Mouse (Mus musculus): Measurements from ENCODE around the gene Cntnap1. TPM values are rescaled to one million over a fixed set of nuclear protein-coding genes. Genes with fewer than 3 reads are reported as not detected.
A peak's percentile ranks its signal among the peaks of the same experiment; 100 is the strongest.
"Not testable (repeated sequence)": the region's sequence is repeated elsewhere in the genome, so short reads cannot be mapped to it uniquely, and the experiment has no call there.

Cntnap1 gene
- total RNA-seq, 1 experiment from 2014 or later: 9.1 TPM

DNA sequence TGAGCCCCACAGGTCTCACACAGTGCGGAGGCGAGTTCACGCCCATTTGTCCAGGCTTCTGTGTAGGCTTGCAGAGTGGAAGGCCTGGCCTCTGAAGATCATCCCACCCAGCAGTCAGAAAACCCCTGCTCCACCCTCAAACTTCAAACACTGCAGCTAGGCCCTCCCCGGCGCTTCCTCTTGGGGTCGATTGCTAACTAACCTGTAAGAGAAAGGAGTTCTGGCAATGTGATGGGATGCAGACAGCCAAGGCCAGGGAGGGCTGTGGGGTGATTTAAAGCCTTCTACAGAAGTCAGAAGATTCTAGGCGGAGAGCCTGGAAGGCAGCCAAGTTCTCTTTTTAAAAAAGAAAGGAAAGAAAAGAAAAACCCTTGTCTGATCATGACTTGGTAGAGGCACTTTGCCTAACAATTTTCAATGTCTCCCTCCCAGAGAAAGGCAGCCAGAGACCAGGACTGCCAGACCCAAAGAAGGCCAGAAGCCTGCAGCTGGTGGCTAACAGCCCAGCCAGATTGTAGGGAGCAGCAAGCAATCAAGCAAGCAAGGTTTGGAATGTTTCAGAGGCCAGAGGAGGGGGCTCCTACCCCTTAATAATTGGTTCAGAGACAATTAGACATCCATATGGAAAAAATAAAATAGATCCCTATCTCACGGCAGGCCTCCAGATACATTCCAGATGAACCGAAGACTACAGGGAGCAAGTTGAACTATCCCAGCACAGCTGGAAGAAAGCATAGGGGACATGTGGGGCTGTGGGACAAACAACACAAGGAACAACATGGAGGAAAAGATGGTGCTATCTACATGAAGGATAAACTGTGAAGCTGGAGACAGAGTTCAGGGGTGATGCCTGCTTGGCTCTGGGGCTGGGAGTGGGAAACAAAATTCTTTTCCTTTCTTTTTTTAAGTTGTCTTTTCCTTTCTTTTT is 20.9 kb upstream of the Cntnap1 start:
- DNase-seq: peak; percentile 38

DNA sequence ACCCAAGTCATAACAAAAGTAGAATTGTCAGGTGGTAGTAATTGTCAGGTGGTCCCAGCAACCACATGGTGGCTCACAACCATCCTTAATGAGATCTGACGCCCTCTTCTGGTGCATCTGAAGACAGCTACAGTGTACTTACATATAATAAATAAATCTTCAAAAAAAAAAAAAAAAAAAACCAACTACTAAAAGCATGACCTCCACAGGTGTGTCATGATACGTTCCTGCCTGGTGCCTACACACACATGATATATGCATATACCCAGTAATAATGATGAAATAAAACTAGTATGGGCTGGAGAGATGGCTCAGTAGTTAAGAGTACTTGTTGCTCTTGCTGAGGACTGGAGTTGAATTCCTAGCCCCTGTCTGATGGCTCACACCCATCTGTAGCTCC is 19.3 kb upstream of the Cntnap1 start:
- no peak for DNase-seq

DNA sequence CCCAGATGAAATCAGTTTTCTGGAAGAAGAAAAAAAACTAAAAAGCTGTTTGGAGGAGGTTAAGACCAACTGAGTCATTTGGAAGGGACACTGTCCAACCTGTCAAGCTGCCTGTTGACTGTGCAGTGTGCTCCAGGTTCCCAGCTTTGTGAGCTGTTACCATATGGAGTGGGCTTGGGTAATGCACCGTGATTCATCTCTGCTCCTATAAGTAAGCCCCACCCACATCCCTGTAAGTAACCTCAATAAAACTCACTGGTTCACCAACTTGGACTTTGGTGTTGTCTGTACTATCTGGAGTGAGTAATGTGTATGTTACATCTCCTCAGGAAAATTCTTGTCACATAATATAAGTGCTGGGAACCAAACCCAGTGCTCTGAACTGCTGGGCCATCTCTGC is 17.5 kb upstream of the Cntnap1 start:
- DNase-seq: no peak

DNA sequence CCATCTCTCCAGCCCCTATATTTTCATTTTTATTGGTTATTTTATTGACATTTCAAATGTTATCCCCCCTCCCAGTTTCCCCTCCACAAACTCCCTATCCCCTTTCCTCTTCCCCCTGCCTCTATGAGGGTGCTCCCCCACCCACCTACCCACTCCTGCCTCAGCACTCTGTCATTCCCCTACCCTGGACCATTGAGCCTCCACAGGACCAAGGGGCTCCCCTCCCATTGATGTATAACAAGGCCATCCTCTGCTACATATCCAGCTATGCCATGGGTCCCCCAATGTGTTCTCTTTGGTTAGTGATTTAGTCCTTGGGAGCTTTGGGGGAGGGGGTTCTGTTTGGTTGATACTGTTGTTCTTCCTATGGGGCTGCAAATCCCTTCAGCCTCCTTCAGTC is 15.7 kb upstream of the Cntnap1 start:
- DNase-seq: no peak

DNA sequence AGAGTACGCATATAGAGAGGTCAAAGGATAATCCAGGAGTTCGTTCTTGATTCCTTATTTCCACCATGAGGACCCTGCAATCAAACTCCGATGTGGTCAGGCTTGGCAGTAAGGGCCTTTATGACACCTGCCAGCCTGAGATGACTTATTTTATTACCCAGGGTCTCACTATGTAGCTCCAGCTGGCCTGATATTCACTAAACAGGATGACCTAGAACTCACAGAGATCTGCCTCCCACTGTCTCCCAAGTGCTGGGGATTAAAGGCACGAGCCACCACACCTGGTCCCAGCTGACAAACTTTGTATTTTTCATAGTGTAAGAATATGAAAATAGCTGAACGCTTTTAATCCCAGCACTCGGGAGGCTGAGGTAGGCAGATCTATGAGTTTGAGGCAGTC is 15.2 kb upstream of the Cntnap1 start:
- DNase-seq: no peak

DNA sequence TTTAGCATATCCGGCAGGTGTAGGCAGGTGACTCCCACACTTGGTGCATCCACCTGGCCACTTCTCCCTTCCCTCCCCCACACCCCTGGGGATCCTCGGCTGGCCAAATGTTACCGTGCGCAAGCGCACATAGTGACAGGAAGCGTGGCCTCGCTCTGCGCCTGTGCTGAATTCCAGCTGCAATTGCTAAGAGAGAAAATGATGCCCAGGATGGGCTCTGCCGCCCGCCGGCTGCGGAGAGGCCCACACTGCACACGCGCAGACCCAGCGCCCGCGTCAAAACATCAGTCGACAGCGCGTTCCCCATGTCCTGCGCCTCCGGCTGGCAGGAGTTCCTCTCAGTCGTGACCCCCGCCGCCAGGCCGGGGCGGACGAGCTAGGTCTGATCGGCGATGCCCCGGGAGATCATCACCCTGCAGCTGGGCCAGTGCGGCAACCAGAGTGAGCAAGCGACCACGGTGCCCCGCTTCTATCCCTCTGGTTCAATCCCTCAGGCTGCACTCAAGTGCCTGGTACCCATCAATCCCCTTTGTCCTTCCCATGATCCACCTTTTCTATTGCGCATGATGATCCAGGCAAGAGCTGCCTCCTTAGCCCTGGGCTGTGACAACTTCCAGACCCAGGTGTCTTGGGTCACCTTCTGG is 14.5 kb upstream of the Cntnap1 start, which contains the start of gene Tubg2:
Gene Tubg2, plus strand, starts transcription at position 180 of the 644 bp plus-strand sequence.
- peak; percentile 64 for DNase-seq

DNA sequence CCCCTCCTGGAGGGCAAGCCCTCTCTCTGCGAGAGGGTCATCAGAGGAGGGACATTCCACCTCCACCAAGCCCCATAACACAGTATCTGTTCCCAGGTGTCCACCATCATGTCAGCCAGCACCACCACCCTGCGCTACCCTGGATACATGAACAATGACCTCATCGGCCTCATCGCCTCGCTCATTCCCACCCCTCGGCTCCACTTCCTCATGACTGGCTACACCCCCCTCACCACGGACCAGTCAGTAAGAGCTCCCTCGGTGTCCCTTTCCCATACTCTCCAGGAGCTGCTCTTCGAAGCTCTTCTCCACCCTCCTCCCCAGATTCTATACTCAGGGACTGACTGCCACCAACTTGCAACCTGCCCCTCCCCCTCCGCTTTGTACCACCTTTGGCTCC is 10.2 kb upstream of the Cntnap1 start:
- DNase-seq: not testable (repeated sequence)

DNA sequence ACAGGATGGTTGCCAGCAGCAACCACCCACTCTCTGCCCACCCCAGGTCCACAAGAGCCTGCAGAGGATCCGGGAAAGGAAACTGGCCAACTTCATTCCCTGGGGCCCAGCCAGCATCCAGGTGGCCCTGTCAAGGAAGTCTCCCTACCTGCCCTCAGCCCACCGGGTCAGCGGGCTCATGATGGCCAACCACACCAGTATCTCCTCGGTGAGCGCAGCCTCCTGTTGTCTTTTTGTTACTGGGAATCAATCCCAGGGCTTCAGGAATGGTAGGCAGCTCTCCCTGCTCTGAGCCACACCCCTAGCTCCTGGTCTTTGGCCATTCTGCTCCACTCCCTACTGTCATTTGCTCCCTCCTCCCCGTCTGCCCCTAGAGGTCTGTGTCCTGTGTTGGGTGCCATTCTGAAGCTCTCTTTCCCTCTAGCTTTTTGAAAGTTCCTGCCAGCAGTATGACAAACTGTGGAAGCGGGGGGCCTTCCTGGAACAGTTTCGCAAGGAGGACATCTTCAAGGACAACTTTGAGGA is 9.3 kb upstream of the Cntnap1 start:
- not testable (repeated sequence) for DNase-seq

DNA sequence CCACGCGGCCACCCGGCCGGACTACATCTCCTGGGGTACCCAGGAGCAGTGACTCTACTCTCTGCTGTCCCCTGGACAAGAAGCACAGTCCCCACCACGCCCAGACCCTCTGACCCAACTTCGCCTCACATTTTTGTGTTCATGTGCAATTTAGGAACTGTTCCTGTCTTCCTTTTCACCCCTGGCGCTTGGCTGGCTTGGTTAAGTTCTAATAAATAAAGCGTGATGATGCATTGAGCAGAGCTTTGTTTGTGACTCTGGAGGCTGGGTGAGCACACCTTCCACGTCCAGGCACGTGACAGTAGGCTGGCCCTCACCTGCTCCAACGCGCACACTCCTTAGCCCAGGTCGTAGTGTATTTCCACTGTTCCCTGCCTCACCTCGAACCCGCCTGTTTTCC is 8.8 kb upstream of the Cntnap1 start:
- DNase-seq: no peak

DNA sequence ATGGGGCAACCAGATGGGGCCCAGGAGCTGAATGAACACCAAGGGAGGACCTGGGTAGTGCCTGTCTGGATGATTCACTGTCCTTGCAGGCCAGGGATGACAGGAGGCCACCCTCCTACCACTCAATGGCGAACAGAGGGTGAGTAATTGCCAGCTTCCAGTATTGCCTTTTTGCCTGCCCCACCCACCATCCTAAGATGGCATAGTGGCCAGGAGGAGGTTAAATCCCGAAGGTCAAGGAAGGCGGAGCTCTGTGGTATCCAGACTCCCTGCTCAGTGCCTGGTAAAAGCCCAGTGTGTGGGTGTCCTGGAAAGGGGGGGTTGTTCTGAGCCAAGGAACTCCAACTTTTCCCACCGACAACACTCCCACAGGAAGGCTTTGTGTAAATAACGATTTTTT is 8.0 kb upstream of the Cntnap1 start:
- no peak for DNase-seq

DNA sequence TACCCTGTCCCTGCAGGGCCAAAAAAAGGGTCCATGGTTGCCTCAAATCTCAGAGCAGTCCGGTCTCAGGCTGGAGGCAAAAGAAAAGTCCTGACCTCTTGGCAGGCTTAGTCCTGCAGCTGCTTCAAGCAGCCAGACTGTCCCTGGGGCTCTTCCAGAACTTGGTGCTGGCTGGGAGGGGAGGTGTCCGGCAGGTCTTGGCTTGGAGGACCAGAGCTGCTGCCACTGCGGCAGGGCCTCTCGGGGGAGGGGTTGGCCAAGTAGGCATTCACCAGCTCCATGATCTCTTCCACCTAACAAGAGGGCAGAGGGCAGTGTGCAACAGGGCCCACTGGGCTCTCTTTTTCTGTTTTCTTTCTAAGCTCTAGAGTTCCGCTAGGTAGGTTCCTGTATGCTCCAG is 7.6 kb upstream of the Cntnap1 start:
- peak; percentile 54 for DNase-seq

DNA sequence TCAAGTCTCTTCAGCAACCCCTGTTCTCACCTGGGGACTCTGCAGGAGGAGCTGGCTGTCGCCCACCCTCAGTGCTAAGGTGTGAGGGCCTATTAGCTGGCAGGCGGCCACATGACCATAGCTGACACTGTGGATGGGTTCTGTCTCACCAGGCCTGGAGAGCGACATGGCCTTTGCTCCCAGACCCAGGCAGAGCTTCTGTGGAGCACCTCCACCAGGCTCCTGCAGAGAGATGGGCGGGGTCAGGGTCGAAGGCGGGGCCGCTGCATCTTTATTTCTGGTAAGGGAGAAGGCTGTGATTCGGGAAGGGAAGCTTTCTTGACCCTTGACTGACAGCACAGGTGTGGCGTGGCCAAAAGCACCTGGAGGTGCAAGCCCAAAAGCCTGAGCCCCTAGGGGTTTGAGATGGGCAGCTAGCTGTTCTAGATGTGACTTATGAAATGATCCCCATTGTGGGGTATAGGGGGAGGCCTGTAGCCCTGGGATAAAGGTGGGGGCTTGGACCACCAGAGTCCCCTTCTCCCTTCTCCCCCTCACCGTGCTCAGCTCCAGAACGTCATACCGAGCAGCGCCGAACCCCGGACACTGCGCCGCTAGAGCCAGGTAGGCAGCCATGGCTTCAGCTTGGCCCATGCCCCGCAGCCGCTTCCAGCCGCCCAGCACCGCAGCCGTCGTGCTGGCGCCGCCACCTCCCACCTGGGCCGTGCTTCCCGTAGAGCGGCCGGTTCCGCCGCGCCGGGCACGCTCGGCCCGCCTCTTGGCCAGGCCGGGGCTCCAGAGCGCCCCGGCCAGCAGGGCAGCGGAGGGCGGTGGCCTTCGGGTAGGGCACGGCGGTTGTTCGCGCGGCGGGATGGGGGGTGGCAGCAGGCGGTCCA is 6.6 kb upstream of the Cntnap1 start:
- no peak for DNase-seq

DNA sequence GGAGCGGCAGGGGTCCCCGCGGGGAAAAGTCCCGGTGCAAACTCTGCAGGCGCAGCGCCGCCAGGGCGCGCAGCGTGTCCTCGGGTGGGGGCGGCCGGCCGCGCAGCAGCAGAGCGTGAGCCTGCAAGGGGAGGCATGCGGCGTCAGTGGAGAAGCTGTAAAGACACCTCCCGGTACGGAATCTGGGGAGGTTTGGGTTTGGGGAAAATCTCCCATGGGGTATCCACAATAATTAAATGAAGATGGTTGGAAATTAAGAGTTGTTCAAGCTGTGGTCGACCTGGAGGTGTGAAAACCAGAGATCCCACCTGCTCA is 6.0 kb upstream of the Cntnap1 start:
- DNase-seq: no peak

DNA sequence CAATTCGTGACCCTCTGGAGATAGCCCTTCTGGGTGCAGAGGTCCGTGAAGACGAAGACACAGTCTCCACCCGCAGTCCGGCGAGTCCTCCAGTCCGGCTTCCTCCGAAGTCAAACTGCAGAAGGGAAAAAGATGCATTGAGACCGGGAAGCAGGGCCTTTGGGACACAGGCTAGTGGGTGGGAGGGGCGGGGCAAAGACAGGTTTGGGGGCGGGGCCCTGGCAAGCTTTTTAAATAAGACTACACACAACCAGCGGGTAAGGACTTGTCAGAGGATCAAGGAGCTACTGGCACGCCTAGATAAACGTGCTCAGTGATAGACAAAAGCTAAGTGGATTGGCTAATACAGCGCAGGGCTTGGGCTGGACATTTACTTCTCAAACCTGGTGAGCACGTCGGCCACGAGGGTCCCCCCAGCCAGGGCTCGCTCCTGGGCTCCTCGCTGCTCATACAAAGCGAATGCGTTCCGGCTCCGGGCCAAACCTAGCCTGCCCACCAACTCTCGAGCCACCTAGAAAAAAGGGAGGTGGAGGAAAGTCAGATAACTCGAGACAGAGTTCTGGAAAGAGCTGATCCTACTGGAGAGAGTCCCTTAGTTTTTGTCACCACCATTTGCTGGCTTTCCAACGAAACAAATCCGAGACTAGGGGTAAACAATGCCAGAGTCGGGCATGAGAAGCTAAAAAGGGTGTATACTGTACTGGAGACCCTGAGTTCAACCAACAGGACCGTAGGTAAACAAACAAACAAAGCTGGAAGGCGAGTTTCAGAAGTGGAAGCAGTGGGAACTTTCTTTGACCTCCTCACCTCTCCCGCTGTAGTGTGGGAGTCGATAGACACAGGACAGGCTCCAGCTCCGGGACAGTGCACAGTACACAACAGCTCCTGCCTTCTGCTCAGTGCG is 5.4 kb upstream of the Cntnap1 start:
- DNase-seq: no peak

DNA sequence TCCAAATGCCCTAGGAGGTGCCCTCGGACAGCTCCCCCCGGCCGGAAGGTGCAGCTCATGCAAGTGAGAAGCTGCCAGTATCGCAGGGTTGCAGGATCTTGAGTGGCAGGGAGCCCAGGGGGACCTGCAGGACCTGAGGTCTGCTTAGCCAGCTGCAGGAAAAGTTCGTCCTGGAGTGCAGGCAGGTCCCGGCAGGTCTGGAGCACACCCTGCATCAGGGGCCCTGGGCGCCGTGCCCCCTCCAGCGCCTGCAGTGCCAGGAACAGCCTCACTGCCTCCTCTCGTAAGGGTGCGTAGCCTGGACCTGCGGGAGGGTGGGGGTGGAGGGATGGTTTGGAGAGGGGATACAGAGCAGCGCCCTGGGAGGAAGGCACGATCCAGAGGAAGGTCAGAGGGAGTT is 4.0 kb upstream of the Cntnap1 start:
- no peak for DNase-seq

DNA sequence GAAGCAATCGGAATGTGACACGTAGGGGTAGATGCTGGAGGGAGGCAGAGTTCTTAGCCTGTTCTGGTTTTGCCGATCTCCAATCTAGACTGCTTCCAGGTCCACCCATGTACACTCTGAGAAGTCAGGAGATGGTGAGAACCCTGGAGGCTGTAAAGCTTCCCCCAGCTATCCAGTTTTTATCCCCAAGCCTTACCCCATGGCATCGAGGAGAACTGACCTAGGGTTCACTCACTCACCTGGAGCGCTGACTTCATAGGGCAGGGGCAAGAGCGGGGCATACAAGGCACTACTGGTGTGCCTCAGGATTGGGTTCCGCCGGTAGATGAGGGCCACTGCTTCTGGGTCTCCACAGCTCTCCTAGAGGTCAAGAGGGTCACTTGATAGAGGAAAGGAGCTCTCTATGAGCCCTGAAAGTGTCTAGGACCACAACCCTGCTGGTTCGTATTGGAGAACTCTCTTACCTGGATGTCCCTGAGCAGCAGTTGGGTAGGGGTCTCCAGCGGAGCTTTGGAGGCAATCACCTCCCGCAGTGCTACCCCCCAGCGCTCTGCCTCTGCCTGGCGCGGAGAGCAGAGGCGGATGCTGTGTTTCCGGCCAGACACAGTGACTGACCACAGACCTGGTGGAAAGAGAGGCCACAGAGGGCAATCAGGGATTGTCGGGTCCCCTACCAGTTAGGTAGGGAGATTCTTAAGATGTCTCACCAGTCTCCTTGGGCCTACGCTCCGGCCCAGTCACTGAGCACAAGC is 2.9 kb upstream of the Cntnap1 start:
- no peak for DNase-seq

DNA sequence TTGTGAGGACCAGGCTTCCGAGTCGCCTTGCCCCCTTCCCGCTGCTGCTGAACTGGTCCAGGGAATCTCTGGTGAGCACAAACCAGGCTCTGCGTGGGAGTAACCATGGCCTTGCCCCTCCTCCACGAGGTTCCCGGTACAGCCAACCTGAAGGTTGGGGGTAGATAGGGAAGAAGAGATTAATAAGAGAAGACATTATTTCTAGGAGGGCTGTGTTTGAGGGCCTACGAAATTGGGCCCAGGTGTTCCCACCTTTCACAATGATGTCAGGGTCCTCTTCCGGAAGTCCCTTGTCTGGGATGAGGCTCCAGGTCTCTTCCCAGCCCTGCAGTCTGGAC is 2.4 kb upstream of the Cntnap1 start:
- DNase-seq: no peak

DNA sequence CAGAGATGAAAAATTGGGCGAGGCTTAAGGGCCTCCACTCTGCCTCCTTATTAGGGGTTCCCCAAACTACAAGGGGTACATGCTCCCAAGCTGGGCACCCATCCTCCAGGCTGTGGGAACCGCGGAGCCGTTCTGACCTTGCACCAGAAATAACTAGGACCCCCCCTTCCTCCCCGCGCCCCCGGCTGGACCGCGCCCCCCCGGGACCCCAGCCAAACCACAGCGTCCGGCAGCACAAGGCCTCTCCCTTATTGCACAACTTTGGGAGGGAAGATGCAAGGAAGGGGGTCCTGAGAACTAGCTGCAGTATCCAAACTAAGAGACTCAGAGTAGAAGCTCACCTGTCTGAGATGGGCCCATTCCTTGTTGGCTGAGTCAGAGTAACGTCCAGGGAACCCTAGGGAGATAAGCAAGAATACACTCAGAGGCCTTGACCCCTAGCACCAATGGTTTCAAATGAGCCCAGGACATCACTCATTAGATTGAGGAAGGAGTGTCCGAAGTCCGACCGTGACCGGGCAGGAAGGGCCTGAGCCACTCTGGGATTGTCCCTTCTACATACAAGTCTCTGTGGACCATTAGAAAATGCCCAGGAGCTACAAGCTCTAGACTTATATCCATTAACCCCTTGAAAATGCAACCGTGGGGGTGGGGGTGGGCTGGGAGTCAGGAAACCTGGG is 1.9 kb upstream of the Cntnap1 start:
- peak; percentile 68 for DNase-seq

DNA sequence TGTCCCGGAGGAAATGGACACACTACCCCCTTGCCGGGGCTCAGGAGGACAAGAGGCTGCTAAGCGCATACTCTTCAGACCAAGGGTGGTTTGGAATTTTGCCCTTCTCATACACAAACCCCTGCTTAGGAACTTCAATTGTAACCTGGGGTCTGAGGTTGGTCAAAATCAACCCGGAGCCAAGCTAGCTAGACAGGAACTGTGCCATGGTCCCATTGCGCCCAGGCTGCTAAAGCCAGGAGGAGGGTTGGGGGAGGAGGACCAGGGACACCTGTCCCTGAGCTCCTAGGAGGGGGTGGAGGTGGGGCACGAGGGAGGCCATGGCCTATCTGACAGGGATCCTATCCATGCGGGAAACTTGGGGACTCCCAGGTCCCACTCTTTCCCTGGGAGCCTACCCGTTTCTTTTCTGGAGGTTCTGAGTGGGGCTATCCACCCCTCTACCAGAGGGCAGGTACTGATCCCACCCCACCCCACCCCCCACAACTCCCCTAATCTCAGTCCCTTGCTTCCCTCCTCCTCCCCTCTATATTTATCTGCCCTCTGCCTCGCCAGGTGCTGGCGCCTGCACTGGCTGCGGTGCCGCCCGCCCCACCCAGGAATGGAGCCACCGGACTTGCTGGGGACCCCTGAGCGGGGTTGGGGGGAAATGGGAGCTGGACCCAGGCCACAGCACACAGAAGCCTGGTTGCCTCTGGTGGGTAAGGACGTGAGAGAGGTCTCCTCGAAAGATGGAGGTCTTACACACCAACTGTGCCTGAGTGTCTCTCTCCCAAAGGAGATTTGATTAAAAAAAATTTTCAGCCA is 819 bp upstream of the Cntnap1 start:
- DNase-seq: peak; percentile 28

Data from adrenal gland, postnatal 25 days (tissue).